Mouse (Mus musculus) CD4-positive, CD25-positive, alpha-beta regulatory T cell, adult 2 months (primary cell): ENCODE measurements around the gene Nav2.

Experiments
- DNase-seq: peaks from one replicate; pipeline ENCODE4 v3.0.0-alpha.2; 2012; ENCODE audit warnings: low read depth, low spot score

The Nav2 gene

DNA sequence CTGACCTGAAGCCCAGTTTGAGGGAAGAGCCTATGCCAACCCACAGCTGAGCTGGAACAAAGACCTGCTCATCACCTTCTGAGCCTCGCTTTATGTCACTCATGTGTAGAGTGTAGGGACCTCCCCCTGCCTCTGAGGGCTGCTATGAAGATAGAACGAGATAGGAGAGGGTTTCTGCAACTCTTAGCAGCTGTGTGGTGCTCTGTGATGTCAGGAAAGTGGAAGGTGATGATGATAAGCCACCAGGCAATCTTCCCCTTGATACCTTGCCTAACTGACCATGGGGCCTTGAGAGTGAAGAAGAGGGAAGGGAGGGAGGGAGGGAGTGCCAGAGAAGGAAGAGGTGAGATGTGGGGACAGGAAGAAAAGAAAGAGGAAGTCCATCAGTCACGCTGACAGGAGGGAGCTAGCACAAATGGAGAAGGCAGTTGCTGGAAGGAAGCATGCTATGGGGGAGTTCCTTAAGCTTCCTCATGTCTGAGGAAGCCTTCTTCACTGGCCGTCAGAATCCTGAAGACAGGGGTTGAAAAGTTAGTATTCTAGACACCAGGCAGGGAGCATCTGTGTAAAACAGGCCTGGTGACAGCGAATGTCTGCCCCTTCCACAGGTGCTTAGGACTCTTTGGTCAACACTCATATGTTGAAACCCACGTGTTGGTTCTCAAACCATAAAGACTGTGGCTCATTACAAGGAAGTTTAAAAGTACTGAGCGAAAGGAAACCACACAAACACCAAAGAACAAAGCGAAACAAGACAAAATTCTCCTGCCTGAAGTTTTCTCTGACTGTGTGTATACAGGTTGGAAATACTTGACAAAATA, at the start of gene Nav2:
Nav2 (plus strand) TSS at position 196 of the 821 bp plus-strand sequence.
- peak; percentile 60 for DNase-seq

DNA sequence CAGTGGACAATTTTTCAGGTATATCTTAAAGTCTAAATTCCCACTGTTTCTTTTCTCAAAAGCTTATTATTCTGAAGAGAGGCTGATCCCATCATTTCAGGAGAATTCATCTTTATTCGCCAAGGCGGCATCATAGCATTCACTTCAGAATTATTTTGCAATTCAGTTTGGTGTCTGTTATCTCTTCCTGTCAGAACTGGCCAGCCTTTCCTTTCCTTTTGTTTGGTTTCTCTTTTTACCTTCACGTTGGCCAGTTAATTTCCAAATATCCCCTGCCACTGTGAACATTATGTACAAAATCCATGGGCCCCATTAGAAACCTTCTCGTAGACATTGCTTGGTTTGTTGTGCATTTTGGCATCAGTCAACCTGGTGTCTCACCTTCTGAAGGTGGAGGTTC, 49.2 kb upstream of the Nav2 start:
- no peak for DNase-seq

DNA sequence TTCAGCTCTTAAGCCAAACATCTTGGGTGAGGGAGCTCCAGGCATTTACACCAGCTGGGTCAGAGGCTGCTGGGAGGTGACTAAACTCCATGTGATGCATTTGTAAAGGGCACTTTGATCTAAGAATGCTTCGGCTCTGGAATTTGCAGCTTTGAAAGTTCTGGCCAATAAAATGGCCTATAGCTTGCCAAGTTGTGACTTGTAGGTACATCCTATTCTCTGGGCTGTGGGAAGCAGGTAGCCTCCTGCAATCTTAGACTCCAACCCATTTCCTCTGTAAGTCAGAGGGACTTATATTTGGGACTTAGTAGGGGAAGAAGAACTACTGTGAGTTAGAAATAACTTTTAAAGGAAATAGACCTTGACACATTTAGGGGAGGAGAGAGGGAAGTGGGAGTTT, 47.6 kb upstream of the Nav2 start:
- no peak for DNase-seq

DNA sequence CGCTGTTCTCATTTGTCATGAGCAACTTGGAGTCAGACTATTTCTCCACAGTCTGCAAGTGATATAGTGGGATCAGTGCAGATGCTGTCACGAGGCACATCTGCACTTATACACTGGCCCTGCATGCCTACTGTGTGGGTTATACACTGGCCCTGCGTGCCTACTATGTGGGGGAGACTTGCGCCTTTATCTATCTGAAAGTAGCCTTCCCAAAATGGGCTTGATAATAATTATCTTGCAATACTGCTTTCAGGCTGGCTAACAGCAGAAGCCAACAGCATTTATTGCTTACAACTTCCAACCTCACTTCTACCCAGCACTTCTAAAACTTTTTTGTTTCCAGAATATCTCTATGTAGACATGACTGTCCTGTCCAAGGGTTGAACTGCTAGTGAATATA, 46.7 kb upstream of the Nav2 start:
- no peak for DNase-seq

- DNase-seq = no peak
Measured at GRCm38 (mm10) chr7:48864199-48864598, 44.3 kb upstream of the Nav2 start.

- no peak for DNase-seq
Measured at GRCm38 (mm10) chr7:48864671-48865458, 43.7 kb upstream of the Nav2 start.

DNA sequence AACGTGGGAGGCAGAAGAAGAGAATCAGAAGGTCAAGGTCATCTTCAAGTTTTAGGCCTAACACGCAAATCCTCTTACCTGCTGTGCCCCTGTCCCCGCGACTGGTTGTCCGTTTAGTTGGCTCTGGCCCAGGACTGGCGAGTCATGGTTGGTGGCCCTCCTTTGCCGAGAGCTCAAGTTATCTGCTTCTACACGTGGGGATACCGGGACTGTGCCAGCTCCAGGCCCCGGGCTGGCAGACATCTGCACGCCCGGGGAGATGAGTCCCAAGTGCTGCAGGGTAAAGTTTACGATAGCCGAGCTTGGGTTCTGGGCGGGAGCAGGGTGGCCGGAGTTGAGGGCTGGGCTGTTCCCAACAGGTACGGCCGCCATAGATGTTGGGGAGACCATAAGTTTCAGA, 40.9 kb upstream of the Nav2 start:
- no peak for DNase-seq

- no peak for DNase-seq
Measured at GRCm38 (mm10) chr7:48870144-48870543, 38.4 kb upstream of the Nav2 start.

- no peak for DNase-seq
Measured at GRCm38 (mm10) chr7:48870579-48871180, 37.8 kb upstream of the Nav2 start.

GRCm38 (mm10) chr7:48871292-48871691, 37.2 kb upstream of the Nav2 start:
- no peak for DNase-seq

DNA sequence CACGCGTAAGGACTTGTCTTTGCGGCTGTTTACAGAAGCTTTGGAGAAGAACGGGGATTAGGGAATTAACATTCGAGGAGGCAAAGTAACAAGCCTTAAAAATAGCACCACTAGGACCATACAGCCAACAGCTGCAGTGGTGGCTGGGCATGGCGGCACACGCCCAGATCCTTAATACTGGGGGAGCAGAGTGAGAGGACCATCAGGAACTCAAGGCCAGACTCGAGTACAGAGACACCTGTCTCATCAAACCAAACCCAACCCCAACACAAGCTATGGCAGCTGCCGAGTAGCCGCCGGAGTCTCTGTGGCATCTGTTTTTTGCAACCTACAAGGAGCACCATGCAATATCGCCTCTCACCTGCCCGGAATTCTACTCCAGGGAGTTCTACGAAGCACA, 33.4 kb upstream of the Nav2 start:
- DNase-seq = no peak

DNA sequence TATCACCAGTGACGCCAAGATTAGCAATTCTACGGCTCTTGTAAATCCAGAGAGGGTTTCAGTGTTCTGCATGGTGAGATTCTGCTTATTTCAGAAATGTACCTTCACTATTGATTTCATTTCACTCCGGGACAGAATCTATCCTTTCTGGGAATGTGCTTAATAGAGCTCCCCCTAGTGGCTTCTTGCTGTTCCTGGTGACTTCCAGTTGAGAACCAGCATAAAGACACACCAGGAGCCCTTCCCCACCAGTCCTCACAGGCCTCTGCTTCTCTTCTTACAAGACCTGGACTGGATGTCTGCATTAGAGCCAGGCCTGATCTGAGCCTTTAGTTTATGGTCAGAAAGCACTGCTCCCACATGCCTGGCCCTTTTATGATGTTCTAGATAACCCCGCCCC, 32.0 kb upstream of the Nav2 start:
- DNase-seq = peak; percentile 75

DNA sequence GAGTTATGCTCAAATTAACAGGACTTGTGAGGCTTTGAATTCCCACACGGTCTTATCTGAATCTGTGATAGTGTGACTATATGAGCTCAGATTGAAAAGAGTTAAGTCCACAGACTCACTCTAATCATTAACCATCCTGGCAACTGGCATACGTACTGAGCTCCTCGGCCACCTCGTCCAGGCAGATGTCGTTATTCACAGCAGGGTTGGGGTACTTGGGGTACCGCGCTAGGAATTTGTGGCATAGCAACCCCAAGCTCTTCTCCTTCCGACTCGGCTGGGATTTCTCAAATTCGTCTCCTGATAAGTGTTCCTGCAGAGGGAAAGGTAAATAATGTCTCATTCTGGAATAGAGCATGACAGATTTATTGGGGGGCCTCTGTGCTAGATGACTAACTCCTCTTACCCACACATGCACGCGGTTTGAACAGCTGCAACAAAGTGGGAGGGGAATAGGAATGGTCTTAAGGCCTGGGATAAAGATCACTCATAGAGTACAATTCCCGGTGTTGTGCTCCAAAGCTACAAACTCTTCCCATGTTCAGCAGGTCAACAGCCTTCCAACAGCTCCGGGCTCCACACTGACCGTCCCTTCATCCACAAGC, 30.6 kb upstream of the Nav2 start:
- no peak for DNase-seq

GRCm38 (mm10) chr7:48879574-48879973, 28.9 kb upstream of the Nav2 start:
- DNase-seq = no peak

GRCm38 (mm10) chr7:48880591-48881481, 27.7 kb upstream of the Nav2 start:
- peak; percentile 97 for DNase-seq

- peak; percentile 69 for DNase-seq
Measured at GRCm38 (mm10) chr7:48881486-48881885, 27.0 kb upstream of the Nav2 start, which contains the start of gene E2f8. E2f8 (minus strand) TSS chr7:48881596.

GRCm38 (mm10) chr7:48881971-48882609, 26.4 kb upstream of the Nav2 start:
- DNase-seq = peak; percentile 27

DNA sequence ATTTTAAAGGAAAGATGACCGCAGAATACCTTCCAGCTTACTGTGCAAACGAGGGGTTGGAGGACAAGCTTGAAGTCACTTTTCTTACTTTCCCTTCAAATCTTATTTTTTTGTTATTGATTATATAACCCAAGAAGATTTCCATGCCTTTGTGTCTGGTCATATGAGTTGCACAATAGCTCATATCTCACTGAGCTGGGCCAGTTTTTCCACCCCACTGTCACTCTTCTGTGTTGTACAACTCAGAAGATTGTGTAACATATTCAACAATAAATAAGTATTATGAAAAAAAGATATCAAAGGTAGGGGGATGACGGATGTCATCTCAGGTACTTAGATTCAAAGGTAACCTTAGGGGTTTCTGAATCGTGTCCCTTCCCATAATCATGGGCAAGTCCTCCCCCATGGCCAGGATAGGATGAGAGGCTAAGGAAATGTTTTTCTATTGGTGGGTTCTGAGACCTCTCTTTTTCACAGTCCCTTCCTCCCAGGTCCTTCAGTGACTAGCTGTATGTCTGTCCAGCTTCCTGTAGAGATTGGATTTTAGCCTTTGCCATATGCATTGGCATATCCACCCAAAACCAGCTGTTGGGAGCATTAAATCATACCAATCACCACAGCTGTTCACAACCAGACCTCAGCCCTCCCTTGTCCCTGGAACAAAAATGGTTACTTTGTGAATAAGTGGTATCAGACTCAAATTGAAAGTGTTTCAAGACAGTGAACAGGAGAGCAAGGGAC, 24.8 kb upstream of the Nav2 start:
- DNase-seq = no peak

DNA sequence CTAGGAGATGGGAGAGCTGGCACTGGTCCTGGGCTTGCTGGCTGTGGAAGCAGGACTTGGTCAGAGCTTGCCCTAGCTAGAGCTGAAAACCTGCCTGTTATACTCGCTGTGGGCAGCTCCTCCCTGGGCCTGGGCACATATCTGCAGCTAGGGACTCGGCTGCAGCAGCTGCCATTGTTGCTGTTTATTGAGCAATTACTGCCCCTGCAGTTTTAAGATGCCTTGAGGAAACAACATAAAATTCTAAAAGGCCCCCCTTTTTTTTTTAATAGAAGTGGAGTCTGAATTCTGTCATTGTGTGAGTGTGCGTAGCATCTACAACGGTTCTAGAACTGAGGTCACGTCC, 24.3 kb upstream of the Nav2 start:
- no peak for DNase-seq

DNA sequence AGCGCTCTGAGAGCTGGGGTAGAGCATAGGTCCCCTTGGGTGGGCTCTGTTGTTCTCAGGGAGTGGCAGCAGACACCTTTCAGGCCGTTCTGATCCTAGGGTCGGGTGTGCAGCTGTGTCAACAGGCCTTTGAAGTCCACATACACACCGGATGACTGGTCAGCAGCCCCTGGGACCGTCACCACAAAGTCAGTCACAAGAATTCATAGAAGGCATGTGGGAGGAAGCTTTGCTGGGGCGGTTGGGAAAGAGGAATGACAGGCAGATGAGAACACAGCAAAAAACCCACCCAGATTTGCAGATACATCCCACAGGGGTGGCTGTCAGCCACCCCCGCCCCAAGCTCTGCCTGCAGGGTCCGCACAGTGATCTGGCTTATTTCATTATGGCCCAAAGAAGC, 20.5 kb upstream of the Nav2 start:
- no peak for DNase-seq
